Mouse (Mus musculus) left cerebral cortex, postnatal 36 days (tissue): ENCODE measurements around the gene Rnase10. TPM values are rescaled to one million over a fixed set of nuclear protein-coding genes. Genes with fewer than 3 reads are reported as not detected.
"Not testable (repeated sequence)": the region's sequence is repeated elsewhere in the genome, so short reads cannot be mapped to it uniquely, and the experiment has no call there.

Experiments used
- DNase-seq, 2 experiments: peaks; one replicate each; pipeline ENCODE4 v3.0.0; 2021 to 2022; ENCODE audit warnings: low spot score in 2 of 2, mixed read lengths in 1 of 2
- intact Hi-C: fragments of 180-260 bp; cut with DNase I; formaldehyde crosslinking; loops from one replicate; pipeline ENCODE4 v1.15.1; 2025
- total RNA-seq, 2 experiments: library from RNA; stranded (reverse); gene quantifications; 2 replicates each; pipeline ENCODE4 v1.2.3; 2021

Gene Rnase10
- total RNA-seq, 2 experiments from 2014 or later = 0.20 to 0.25 TPM

- peak; percentile 42 to 52 for DNase-seq
- intact Hi-C loops = no loop called here
Observed at GRCm38 (mm10) chr14:51007914-51008713, 563 bp downstream of the Rnase10 start.

- DNase-seq = no peak
- intact Hi-C loops = no loop called here
Observed at GRCm38 (mm10) chr14:51008781-51009180, 1.2 kb downstream of the Rnase10 start.

GRCm38 (mm10) chr14:51009572-51009971 lies 2.0 kb downstream of the Rnase10 start:
- no peak for DNase-seq
- intact Hi-C loops = no loop called here

GRCm38 (mm10) chr14:51014724-51015123 lies 7.2 kb downstream of the Rnase10 start:
- DNase-seq, intact Hi-C loops: not testable (repeated sequence)

DNA sequence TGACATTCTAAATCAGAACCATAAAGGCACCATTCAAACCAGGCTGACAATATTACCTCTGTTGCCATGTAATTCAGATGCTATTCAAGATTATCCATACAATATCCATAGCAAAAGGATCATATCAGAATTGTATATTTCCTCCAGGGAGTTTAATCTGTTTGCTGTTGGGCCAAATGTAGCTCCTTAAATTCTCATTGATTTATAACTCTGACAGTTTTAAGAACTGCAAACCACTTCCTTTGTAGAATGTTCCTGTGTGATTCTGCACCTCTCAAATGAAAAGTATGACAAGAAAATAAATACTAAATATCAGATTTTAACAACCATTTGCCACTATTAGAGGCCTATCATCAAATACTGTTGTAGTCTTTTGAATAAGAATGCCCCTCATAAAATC lies 8.2 kb downstream of the Rnase10 start:
- no peak for DNase-seq
- intact Hi-C loops = no loop called here

DNA sequence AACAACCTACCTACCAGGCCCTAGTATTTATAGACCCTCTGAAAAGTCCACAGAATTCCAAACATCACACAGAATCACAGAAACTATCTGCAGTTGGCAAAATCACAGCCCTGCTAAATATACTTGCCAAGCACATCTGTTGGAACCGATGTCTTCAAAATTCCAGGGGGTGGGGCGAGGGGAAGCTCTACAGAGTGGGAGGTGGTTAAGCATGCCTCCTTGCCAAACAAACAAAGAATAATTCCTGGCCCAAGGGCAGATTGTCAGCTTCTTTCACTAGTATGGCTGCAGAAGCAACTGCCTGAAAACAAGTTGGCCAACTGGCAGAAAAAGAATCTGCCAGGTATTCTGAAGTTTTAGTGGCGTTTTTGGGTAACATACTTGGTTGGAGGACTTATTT lies 9.7 kb downstream of the Rnase10 start:
- no peak for DNase-seq
- intact Hi-C loops = no loop called here

GRCm38 (mm10) chr14:51023457-51023856 lies 15.9 kb downstream of the Rnase10 start:
- intact Hi-C loops = no loop called here
- no peak for DNase-seq

DNA sequence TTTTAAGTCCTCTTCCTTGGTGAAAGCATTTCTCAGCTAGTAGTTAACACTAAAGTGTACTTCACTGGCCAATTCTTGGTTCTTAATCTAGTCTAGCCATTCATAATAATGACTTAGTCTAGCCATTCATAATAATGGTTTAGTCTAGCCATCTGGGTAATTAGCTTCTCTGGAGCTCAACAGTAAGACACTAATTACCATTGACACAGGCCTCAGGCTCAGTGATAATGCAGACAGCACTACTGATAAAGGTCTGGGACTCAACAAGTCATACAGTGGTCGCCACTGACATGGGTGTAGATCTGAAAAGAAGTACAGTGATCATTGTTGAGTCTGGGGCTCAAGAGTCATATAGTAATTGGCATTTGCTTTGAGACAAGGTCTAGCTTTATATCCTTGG lies 17.3 kb downstream of the Rnase10 start:
- no peak for DNase-seq
- intact Hi-C loops = no loop called here

- intact Hi-C loops = loop anchor here (1.0 to 2.0 kb wide), 2 partner anchors 37 to 70 kb away; no protein-coding TSS in a partner anchor
- peak; percentile 19 to 42 for DNase-seq
Observed at GRCm38 (mm10) chr14:51026391-51027133, 19.0 kb downstream of the Rnase10 start.

- no peak for DNase-seq
- intact Hi-C loops = loop anchor here (2.0 kb wide), 1 partner anchor 69 kb away; no protein-coding TSS in a partner anchor
Observed at GRCm38 (mm10) chr14:51027387-51028155, 20.0 kb downstream of the Rnase10 start.

- DNase-seq = no peak
- intact Hi-C loops = no loop called here
Observed at GRCm38 (mm10) chr14:51035206-51035605, 27.7 kb downstream of the Rnase10 start.

- intact Hi-C loops = no loop called here
- no peak for DNase-seq
Observed at GRCm38 (mm10) chr14:51036214-51036613, 28.7 kb downstream of the Rnase10 start.

GRCm38 (mm10) chr14:51041769-51042168 lies 34.2 kb downstream of the Rnase10 start, which contains the start of gene Rnase9:
Gene Rnase9 (minus strand): TSS chr14:51041869.
- intact Hi-C loops = no loop called here

DNA sequence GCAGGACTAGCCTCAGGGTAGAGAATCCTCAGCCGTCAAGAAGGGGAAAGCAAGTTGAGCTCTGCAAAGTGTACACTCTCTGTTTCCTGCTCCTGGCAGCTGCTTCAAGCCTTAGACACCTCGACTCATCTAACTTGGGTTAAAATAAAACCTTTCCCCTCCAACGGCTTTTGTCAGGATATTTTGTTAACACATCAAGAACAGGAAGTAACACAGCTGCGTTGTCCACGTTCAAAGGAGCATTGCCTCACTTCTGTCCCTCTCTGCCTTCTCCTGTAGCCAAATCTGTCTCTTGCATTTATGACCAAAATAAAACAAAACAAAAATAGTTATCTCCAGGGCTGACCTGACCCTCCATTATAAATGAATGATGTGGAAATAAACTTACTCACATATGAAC lies 40.3 kb downstream of the Rnase10 start:
- no peak for DNase-seq
- intact Hi-C loops = no loop called here

More at GRCm38 (mm10) chr14:51041769-51042168, 34.2 kb downstream of the Rnase10 start, which contains the start of gene Rnase9:
- DNase-seq = no peak

GRCm38 (mm10) chr14:51050063-51050462 lies 42.5 kb downstream of the Rnase10 start, which contains the start of gene Rnase11:
Gene Rnase11 (minus strand): TSS chr14:51050163.
- intact Hi-C loops = no loop called here
- DNase-seq = no peak

DNA sequence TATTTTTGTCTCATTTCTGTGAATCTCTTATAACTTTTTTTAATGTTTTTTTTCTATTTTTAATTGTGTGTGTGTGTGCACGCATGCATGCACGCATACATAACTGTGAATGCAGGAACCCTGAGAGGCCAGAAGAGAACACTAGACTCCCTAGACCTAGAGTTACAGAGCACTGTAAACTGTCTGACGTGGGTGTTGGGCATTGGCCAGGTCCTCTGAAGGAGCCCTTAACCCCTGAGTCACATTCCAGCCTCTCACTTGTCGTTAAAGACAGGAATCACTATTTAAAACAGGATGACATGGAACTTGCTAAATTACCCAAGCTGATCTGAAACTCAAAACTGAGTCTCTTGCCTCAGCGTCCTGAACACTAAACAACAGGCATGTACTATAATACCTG lies 44.4 kb downstream of the Rnase10 start:
- DNase-seq = no peak
- intact Hi-C loops = no loop called here

GRCm38 (mm10) chr14:51053176-51053575 lies 45.6 kb downstream of the Rnase10 start:
- no peak for DNase-seq
- intact Hi-C loops = no loop called here

GRCm38 (mm10) chr14:51054243-51055237 lies 47.0 kb downstream of the Rnase10 start:
- DNase-seq = no peak
- intact Hi-C loops = no loop called here

- DNase-seq = no peak
- intact Hi-C loops = no loop called here
Observed at GRCm38 (mm10) chr14:51057401-51057831, 49.9 kb downstream of the Rnase10 start, which contains the start of gene Rnase12. Gene Rnase12 (minus strand): TSS chr14:51057661.
